Mouse (Mus musculus) layer of hippocampus, adult 9-10 months (tissue): ENCODE data around the gene Negr1.

Experiments
- DNase-seq: peaks from one replicate; pipeline ENCODE4 v3.0.0; 2022; ENCODE audit warnings: low spot score

Negr1 gene

DNA sequence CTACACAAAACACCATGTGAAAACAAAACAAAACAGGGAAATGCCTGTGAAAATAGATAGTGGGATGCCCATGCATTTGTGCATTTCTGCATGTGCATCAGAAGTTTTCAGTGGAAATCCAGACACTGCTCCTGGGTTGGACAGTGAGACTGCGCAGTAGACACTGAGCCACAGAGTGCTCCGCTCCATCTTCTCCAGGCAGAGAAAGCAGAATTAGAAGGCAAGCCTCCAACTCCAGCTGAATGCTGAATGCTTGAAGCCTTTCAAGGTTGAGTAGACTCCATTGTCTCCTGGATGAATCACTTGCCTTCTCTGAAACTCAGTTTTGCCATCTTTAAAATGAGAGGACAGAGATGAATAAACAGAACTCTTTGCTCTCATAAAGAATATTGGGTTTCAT lies 546.6 kb downstream of the Negr1 start:
- DNase-seq: no peak

DNA sequence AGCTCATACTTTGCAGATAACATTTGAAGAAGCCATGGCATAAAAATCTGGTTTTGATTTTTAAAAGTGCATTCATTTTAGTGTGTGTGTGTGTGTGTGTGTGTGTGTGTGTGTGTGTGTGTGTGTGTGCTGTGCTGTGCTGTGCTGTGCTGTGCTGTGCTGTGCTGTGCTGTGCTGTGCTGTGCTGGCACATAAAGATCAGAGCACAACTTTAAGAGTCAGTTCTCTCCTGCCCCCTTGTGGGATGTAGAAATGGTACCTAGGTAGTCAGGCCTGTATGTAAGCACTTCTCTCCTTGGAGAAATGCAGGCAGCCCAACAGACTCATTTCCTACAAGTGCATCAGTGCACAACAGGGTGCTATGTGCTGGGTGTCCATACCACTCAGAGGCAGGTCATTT lies 547.7 kb downstream of the Negr1 start:
- DNase-seq: peak; percentile 46

DNA sequence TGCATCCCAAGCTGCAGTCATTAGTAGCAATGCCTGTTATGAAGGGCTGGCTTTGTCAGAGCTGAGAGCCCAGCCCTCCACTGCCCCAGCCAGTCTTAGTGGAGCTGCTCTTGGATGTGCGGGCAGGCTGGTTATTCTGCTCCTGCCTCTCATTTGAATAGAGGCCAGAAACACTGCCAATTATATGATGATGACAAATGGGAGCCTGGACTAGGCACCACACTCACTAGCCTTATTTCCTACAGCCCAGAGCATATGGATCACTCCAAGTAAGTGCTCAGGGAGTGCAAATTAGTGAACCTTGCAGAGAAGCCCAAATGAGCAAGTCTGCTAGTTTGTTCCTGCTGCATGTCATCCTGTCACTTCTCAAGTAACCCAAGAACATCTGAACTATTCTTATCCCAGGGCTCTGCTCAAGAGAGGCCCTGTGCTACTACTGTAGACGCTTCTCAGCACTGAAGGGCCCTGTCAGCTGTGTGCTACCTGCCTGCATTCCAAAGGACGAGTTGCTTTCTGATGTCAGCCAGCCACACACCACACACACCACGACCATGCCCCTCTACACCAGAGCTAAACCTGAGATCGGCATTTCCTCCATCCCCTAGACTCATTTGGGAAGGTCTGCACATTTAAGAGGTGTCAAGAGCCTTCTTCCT lies 553.6 kb downstream of the Negr1 start:
- no peak for DNase-seq

DNA sequence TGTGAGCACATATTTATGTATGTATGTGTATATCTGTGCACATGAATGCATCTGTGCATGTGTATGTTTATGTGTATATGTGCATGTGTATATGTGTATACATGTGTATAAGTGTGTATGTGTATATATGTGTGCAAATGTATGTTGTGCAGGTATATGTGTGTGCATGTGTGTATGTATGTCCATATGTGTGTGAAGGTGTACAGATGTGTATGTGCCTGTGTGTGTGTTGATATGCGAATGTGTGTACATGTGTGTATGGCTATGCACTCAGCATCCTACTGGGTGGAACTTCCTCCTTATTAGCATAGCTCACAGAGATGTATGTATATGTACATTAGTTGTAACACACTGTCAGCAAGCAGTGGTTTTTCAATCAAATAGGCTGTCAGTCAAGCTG lies 554.4 kb downstream of the Negr1 start:
- DNase-seq: no peak

DNA sequence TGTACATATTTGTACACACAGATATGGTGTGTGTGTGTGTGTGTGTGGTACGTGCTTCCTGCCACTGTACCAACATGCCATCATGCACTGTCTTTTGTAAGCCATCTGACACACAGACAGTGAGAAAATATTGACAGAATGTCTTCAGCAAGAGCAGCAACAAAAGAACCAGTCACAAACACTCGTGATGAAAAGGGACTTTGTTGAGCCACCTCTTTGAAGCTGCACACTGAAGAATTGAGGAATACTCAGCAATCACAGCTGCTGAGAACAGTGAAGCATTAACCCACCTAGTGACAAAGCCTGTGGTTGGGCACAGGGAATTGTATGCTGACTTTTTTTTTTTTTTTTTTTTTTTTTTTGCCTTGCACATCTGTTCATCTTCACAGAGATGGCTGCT lies 558.3 kb downstream of the Negr1 start:
- DNase-seq: no peak

DNA sequence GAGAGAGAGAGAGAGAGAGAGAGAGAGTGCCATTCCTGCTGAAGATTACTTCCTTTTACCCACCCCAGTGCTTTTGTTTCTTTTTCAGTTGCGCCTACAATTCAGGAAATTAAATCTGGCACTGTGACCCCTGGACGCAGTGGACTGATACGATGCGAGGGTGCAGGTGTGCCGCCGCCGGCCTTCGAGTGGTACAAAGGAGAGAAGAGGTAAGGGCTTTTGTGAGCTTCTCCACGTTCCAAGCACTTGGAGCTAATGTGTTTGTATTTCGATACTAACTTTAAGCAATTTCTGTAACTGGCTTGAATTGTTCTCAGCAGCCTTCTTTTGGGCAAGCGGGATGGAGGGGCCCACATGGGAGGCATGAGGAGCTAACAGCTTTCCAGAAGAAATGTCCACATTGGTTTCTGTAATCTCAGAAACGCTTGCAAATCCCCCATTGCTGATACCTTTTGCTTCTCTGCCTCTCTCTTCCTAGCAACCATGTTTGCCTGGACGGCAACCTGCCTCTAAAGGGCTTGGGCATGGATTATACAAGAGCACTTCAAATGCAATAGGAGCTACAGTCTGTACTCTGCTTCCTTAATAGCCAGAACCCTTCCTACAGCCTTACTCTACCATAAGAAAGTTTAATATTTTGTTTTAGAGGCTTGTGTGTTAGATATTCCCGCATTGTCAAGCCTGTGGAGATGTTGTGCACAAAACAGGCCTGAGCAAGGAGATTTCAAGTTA lies 584.7 kb downstream of the Negr1 start:
- no peak for DNase-seq

DNA sequence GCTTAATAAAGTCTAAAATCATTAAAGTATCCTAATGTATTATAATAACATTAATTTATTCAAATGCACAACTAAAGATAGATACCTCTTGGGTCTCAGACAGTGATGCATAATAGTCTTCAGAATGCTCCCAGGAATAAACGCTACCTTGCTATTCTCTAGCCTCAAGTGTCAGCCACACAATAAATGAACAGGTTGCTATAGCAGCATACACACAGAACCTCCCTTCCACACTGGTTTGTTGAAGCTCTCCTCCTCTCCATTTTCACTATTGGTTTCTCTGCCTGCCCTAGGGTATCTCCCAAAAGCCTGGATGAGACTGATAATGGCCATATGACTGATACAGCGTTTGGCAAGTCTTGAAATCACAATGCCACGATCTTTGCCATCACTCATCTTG lies 593.3 kb downstream of the Negr1 start:
- no peak for DNase-seq

DNA sequence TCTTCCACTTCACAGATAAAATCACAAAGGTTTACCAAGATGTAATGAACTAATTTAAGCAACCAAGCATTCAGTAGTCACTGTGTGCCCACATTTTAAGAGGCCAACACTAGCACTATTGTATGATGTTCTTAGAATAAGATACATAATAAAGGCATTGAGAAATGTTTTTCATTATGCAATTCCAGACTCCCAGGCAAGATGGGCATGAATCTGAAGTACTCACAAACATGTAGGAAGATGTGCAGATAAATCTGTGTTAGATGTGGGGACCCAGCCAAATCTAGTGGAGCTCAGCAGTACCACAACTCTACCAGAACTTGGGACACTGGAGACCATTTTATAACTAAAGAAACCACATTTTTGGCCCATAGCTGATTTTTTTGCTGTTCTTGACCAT lies 593.9 kb downstream of the Negr1 start:
- no peak for DNase-seq

DNA sequence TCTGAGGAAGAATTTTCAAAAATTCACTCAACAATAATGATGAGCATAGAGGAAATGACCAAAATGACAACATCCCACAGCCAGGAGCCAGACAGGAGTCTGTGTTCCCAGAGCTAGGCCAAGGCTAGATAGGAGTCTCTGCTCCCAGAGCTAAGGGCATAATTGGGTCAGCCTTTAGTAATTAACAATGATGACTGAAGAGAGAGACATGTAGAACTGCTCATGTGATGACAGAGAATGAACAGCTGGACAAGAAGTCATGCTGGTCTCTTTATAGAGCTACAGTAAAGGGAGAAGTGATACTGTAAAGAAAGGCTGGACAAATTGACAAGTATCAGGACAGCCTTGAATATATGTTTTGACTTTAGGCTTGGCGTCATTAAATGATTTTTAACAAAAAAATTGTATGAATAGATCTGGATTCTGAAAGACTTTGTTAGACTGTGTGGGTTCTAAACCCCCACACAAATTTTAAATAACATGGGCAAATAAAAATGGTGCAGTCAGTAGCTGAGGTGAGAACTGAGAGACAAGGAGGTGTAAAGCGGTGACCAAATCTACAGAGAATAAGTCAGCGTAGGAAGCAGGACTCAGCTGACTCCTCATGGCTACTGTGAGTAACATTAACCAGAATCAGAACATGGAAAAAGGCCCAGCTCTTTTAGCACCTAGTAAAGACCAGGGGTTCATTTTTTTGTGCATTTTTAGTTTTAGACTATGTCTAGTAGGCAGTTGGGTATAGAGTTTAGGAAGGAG lies 603.4 kb downstream of the Negr1 start:
- no peak for DNase-seq

DNA sequence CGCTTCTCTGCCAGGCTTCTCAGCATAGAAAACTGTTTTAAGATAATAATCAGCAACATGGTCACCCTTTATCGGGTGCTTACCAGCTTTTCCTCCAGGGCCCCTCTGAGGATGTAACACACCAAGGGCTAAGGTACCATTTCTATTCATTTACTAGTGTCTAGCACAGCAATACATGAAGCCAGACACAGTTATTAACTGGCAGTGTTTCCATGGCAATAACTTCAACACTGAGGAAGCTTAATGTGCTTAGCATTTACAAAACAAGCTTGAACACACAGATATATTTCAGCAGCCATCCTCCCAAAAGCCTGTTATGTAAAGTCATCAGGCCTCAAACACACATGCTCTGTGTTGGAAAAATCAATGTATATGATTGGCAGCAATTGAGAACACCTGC lies 620.4 kb downstream of the Negr1 start:
- DNase-seq: no peak

DNA sequence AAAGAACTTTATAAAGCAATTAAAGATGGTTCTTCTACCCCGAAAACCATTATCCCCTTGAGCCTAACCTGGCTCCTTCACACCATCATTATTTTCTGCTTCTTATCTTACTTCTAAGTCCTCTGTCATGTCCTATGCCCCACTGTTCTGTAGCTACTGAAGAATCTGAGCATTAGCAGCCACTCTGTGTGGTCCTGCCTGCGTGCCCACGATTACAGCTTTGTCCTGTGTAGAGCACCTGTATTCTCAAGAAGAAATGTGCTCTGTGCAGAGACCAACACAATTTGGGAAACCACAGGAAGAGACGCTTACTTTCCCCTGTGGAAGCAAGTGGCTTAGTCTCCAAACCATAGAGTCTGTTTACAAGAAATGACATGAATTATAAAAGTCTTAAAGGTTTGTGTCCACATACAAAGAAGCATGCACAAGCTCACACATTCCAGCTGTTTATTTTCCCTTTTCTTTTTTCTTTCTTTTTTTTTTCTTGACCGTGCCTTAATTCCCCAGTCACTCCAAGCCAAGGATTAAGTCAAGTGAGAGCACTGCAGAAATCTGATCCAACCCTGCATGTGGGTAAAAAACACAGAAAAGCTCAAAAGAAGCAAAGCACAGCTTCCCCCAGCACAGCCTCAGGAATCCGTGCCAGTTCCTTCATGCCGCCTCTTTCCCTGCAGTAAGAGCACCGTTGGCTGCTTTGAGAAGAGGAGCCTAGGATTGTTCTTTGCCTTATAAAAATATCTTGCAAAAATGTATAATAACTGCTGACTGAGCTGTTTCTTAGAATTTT lies 627.5 kb downstream of the Negr1 start:
- no peak for DNase-seq

DNA sequence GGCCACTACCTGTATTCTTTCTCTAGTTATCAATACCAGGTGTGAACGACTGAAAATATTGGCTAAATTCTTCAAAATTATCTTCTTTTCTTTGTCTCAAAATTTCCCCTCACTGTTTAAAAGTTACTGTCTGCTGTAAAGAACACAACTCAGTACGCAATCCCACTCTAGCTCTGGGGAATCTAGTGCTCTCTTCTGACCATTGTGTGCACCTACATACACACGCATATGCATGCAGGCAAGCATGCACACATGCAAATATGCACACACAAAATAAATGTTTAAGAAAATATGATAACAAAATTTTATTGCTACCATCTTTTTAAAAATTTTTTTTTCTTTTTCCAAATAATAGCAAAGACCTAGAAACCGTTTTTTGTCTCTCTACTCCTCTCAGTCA lies 628.2 kb downstream of the Negr1 start:
- no peak for DNase-seq

DNA sequence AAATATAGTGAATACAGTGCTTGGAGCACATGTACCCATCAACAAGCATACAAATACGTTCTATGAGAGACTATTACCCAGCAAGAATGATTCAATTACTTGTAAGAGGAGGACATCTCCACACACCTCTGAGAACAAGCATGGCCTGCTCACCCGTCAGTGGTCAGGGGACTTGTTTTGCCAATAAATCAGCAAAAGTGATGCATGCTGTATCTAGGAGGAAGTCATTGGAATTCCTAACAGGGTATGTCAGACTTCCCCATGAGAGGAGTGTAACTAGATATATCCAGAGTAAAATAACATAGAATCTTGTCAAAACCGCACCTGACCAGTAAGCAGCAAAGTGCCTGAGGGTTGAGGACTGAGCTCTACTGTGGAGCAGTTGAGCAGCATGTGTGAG lies 629.0 kb downstream of the Negr1 start:
- DNase-seq: no peak

DNA sequence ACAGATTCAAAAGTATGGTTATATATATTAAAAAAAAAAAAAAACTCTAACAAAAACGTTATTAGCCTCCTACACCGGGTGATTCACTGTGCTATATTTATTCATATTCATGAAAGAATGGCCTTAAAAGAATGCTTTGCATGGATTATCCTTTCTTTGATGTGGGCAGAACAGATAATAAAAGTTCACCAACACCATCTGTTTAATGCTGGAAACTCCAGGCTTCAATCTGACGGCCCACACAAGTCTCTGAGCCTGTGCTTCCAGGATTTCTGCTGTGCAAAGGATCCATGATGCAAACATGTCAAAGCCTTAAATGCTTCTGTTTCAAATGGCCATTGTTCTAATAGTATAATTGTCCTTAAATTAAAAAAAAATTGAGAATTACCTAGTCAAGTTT lies 630.4 kb downstream of the Negr1 start:
- no peak for DNase-seq

DNA sequence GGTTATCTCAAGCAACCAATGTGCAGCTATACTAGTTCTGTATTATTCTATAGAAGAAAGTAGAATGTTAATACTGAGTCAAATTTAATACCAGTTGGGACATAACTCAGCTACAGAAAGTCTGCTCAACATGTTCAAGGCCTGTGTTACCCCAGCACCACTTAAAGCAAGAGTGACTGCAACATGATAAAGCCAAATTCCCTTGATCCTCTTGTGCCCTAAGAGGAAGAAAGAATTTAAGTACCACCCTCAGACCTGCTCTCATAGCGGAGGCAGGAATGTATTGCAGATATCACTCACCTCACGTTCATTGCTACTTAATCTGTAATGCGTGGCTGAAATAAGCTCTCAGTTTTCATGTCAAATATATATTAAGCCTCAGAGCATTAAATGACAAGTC lies 631.5 kb downstream of the Negr1 start:
- DNase-seq: no peak

DNA sequence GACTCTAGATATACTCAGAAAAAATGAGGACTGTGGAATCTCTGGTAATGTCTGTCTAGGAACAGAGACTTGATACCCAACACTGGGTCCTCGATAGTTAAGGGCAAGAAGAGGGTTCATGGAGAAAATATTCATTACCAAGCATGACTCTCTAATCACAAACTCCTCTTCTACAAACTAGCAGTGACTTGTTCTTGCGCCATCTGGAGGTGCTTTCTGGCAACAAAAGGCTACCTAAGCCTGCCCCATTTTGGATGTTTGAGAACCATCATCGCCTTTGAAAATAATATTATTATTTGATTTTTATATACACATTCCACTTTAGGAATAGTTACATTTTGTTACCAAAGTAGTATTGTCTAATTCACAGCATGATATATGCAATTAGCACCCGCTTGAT lies 637.1 kb downstream of the Negr1 start:
- no peak for DNase-seq

DNA sequence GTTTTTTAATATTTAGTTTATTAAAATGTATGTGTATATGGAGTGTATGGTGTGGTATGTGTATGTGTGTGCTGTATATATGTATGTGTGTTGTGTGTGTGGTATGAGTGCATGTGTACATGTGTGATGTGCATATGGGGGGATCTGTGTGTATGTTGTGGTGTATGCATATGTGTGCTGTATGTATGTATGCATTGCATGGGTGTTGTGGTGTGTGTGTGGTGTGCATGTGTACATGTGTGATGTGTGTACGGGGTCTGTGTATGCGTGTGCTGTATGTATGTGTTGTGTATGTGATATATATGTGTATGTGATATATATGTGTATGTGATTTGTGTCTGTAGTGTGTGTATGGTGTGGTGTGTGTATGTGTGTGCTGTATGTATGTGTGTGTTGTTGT lies 640.1 kb downstream of the Negr1 start:
- no peak for DNase-seq

DNA sequence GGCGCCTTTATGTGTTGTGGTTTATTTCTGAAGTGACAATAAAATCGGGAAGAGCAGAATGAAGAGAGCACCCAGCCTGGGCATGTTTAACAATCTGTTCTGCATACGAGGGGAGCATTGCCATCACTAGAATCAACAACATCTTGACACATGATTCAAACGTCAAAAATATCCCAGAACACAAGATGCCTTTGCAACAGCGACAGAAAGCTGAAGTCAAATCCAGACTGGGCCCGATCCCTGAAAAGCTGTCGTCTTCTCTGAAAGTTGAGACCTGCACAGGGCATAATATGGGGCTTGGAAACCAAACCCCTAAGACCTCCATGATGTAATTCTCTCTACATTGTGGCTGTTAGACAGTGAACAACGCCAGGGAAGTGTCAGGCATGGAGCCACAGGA lies 642.0 kb downstream of the Negr1 start:
- no peak for DNase-seq

DNA sequence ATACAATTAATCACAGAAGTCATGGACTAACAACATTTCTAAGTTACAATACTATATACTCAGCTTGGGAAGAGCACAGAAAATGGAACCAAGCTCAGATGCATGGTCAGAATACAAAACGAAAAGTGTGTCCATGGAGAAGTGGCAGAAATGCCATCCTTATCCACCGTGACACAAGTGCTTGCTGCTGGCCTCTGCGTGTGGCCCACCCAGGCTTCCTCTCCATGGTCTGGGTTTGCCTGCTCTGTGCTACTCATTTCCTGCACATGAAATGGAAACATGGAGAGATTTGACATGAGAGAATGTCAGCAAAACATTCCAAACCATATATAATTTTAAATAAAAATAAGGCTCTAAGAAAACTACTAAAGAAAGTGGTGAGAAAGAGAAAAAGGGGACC lies 645.2 kb downstream of the Negr1 start:
- DNase-seq: no peak

DNA sequence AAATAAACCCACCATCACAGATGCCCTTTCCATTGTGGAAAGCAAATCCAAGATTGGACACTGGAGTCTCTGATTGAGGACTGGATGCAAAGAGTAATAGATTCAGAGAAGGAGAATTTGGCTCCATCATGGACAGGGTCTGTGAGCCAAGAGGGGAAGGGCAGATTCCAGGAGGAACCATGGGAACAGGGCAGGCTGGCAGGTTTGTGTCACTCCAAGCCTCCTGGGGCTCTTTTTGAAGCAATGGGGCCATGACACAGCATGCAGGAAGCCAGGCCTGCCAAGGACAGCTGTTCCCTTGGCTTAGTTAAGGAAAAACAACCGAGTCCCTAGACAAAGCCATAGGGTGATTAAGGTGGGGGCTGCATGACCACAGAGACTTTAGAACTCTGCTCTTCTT lies 647.4 kb downstream of the Negr1 start:
- no peak for DNase-seq

DNA sequence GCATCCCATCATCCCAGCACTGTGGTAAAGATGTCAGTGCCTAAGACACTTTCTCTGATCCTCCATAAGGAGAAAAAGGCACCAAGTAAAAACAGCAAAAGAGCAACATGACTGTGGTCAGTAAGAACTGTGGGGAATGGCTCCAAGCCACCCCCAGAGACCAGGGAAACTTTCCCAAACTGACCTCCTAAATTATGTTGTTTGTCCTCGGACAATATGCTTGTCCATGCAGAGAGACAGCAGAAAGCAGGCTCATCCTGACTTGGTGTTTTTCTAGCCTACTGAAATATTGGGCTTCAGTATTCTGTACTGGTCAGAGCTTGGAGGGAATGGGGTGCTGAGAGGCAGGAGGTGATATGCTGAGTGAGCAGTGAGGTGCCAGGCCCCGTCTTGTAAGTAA lies 647.8 kb downstream of the Negr1 start:
- no peak for DNase-seq

DNA sequence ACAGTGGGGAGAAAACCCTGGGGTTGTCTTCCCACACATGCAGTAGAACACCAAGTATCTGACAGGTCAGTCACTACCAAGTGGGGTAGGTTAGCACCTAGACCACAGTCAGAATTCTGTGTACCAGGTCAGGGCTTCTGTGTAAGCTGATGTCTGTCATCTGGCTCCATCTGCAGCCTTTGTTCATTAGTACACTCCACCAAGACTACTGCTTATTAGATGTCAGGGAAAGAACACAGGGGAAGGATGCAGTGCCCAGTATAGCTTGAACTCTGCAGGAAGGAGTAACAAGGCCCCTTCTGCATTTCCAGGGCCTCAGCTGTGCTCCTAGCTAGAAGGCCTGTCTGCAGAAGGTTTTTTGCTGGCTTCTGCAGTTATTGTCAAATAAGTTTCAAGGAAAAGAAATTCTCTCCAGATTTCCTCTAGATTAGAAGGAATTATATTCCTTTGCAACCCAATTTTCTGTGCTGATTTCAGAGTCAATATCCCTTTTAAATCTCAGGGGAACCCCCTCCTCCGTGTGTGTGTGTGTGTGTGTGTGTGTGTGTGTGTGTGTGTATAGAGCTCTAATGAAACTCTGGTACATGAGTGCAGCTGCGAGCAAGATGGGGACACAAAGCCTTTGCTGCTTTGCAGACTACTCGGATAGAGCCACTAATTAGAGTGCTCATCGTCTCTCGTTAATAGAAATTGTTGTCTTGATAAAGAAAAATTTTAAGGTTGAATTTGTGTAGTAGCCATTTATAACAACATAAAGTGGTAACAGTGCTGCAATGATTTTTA lies 654.5 kb downstream of the Negr1 start:
- DNase-seq: no peak
